In genomic region chr7:26800996-26801395, GRCm38 (mm10) we compare ENCODE assay signal across 24 mouse cellular contexts. TPM values are rescaled to one million over a fixed set of nuclear protein-coding genes. Genes with fewer than 3 reads are reported as not detected.
"Had no signal": no experiment of that assay in that cellular context is flagged by ENCODE, and none has a peak within 500 bp of the region (broad histone marks: within the 10 kb centered on the region; RNA-seq: fewer than 3 reads in every experiment).

No protein-coding gene starts in this region.

- H3K36me3 ChIP-seq: neural tube, embryonic 13.5 days; neural tube, embryonic 15.5 days; stomach, embryonic 15.5 days had no signal

- H3K4me3 ChIP-seq: neural tube, embryonic 13.5 days; neural tube, embryonic 15.5 days; stomach, embryonic 15.5 days had no signal

- H3K4me2 ChIP-seq: neural tube, embryonic 13.5 days; neural tube, embryonic 15.5 days; stomach, embryonic 15.5 days had no signal

- H3K27me3 ChIP-seq: neural tube, embryonic 13.5 days; neural tube, embryonic 15.5 days; stomach, embryonic 15.5 days had no signal

- DNase-seq: retina, postnatal 1 day; right cerebral cortex, adult 18-20 months; right cerebral cortex, postnatal 14 days; right cerebral cortex, postnatal 25 days; right cerebral cortex, postnatal 4 days; spleen, adult 18-20 months; thymus, adult 18-20 months; thymus, adult 2 months; thymus, postnatal 14 days; thymus, postnatal 25 days; thymus, postnatal 36 days; thymus, postnatal 4 days had no signal

- H3K9me3 ChIP-seq: neural tube, embryonic 15.5 days; stomach, embryonic 15.5 days had no signal

- H3K9ac ChIP-seq: neural tube, embryonic 13.5 days; neural tube, embryonic 15.5 days; stomach, embryonic 15.5 days had no signal

- H3K27ac ChIP-seq: neural tube, embryonic 13.5 days; neural tube, embryonic 15.5 days; stomach, embryonic 15.5 days; stomach, postnatal 0 days had no signal

- H3K4me1 ChIP-seq: neural tube, embryonic 13.5 days; neural tube, embryonic 15.5 days; stomach, embryonic 15.5 days had no signal

RNA-seq across cellular contexts. Expression of gene Cyp2g1, which starts 7.7 kb away (rescaled TPM):
- total RNA-seq: neutrophil, adult 5-6 weeks had no signal
- polyA plus RNA-seq: neural tube, embryonic 13.5 days; neural tube, embryonic 14.5 days; neural tube, embryonic 15.5 days; small intestine, adult 2 months; spleen, adult 2 months; stomach, embryonic 14.5 days; stomach, embryonic 15.5 days; stomach, embryonic 16.5 days; stomach, postnatal 0 days; testis, adult 2 months; urinary bladder, adult 2 months had no signal

RNA-seq across cellular contexts. Expression of gene Cyp2a5, which starts 34.1 kb away (rescaled TPM):
- total RNA-seq: neutrophil, adult 5-6 weeks had no signal
- polyA plus RNA-seq: neural tube, embryonic 13.5 days; small intestine, adult 2 months; spleen, adult 2 months; stomach, embryonic 14.5 days; urinary bladder, adult 2 months had no signal

RNA-seq across cellular contexts. Expression of gene Cyp2b19, which starts 44.1 kb away (rescaled TPM):
- total RNA-seq: neutrophil, adult 5-6 weeks had no signal
- polyA plus RNA-seq: small intestine, adult 2 months; spleen, adult 2 months; stomach, embryonic 14.5 days; stomach, embryonic 15.5 days; urinary bladder, adult 2 months had no signal
